Mouse (Mus musculus) erythroblast, adult 5-6 weeks (primary cell): Measurements from ENCODE around the gene Polr3e. TPM values are rescaled to one million over a fixed set of nuclear protein-coding genes. Genes with fewer than 3 reads are reported as not detected.

ENCODE experiments used
- ATAC-seq: replicated peaks from 2 replicates; pipeline ENCODE4 v1.8.0; 2016; ENCODE audit warnings: moderate number of reproducible peaks, mild to moderate bottlenecking, moderate TSS enrichment, inconsistent platforms; ENCODE audit not compliant: poor library complexity, low FRiP score, severe bottlenecking
- total RNA-seq, 2 experiments: library from RNA; stranded (forward) in 1 of 2; stranded (reverse) in 1 of 2; fragments of 150-400 nt in 1 of 2; fragments of 200-764, 138-1000 nt in 1 of 2; gene quantifications; 2 replicates each; pipeline versions ENCODE4 v1.2.3 to v1.2.4; 2015 to 2017; ENCODE audit warnings: low replicate concordance in 2 of 2

The Polr3e gene
- 3.1 and 3.3 TPM in 2 replicates for total RNA-seq (2015; ENCODE audit: low replicate concordance)
- total RNA-seq (2017; ENCODE audit: low replicate concordance), result 1.5 and 6.2 TPM in 2 replicates

DNA sequence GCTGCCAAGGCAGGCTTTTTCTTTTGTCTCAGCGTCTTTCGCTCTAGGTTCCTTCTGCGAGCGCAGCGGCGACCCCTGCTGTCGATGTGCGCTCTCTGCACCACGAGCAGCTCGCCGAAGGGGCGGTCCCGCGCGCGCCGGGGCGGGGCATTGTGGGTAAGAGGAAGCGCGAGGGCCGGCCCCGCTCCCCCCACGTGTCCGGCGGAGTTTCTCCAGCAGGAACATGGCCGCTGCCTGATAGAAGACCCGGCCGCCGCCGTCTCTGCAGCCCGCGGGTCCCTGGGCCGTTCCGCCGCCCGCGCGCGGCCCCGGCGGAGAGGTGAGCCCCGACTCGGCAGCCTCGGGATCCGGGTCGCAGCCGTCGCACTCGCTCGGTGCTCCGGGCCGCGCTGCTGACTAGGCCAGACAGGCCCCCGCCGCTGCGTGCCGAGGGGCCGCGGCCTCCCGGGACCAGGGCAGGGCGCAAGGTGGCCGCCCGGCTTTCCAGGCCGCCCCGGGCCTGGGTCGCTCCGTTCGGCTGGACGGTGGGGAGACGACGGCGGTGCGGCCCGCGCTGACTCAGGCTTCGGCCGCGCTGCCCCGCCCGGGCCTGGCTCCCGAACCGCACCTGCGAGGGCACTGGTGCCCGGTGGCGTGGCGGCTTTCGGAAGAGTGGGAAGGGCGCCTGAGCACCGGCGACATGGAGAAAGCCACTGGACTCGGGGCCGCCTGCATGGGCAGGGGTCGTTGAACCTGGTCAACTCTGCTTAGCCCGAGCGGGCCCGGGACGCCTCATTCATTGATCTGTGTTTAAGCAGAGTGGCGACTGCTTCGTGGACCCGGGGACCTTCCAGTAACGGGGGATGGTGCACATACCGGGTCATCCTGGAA, at the start of gene Polr3e:
Gene Polr3e, plus strand, starts transcription at position 153 of the 870 bp plus-strand sequence.
- peak; percentile 90 for ATAC-seq

DNA sequence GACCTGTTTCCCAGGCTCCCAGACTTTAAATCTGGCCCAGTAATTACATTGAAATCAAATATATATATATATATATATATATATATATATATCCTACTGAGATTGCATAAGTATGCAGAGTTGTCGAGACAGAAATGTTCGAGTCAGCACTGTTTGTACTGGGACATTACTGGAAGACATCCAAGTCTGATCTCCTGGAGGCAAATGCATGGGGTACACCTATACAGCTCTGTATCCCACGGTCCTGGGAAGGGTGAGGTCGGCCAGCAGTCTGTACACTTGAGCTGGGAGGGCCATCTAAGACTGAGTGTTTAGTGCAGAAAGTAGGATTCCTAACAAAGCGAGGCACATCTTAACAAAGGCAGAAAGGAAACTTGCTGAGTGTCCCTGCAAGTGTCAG, 47.7 kb upstream of the Polr3e start:
- ATAC-seq, result no peak

DNA sequence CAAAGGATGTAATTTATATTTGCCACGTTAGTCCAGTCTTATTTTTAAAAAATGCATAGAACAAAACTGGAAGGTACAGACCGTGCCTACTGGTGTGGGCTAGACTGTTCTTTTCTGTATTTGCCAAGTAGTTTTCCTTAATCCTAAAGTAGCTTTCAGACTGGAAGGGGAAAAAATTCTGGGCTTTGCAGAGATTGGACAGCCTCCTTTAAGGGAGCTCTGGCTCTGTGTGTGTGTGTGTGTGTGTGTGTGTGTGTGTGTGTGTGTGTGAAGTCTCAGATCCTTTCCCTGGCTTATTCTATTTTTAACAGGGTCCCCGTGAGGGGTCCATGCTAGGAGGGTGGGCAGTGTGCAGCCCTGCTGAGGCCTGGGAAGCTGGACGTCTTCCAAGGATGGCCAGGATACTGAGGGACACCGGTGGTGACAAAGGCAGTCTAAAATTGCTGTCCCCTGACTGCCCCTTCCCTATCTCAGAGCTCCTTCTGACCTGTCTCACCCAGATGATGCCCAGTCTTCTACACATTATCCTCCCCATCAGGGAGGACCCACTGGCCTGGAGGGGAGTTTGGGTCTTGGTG, 47.0 kb upstream of the Polr3e start:
- ATAC-seq, result no peak

GRCm38 (mm10) chr7:120873083-120873482, 44.5 kb upstream of the Polr3e start:
- ATAC-seq, result no peak

DNA sequence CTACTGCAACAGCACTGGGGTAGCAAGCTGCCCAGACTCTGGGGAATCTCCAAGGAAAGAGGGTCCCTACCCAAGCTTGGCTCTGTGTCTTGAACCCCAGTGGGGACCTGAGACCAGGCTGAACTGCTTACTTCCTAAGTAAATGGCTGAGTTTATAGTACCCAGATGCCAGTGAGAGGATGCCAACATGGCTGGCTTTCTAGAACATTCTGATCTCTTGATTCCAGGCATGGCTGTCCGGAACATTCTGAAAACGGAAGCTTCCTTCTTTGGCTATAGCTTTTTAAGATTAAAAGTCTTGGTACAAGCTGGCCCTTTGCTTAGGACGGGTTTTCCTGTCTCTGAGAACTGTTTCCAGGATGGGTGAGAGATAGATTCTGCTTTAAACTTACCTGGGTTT, 43.5 kb upstream of the Polr3e start:
- ATAC-seq, result no peak

- peak; percentile 82 for ATAC-seq
Observed at GRCm38 (mm10) chr7:120874764-120875539, 42.6 kb upstream of the Polr3e start.

DNA sequence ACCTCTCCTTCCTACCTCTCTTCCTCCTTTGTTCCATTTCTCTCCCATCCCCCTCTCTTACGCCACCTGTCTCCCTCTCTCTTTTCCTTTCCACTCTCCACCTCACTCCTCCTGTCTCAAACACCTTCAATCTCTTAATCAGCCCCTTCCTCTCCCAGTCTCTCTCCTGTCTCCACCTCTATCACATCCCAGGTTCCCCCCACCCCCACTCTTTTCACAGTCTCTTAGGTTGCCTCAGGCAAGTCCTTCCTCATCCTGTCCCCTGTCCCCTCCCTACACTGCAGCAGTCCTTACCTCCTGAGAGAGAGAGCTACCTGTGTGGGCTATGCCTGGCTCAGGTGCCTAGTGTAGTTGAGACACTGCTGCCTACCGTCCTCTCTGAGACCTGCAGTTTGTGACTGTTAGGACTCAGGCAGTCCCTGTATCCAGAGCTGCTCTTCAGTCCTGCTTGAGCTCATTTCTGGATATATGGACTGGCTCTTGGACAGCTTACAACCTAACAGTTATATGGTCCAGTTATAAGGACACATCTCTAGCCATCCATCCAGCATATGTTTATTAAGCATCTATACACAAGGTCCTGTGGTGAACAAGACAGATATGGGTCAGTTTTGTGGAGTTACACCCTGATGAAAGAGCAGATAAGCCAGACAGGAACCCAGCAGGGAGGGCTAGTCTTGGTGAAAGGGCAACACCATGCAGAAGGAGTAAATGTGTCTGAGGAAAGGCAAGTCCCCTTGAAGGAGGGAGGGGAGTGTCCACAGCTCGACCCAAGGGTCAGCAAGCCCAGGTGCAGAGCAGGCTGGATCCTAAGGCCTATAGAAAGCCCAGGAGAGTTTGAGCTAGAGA, 41.8 kb upstream of the Polr3e start:
- ATAC-seq, result peak; percentile 51

- no peak for ATAC-seq
Observed at GRCm38 (mm10) chr7:120878271-120878670, 39.3 kb upstream of the Polr3e start.

- ATAC-seq, result peak; percentile 55
Observed at GRCm38 (mm10) chr7:120879972-120880371, 37.6 kb upstream of the Polr3e start.

- ATAC-seq, result peak; percentile 48
Observed at GRCm38 (mm10) chr7:120880770-120881169, 36.8 kb upstream of the Polr3e start.

GRCm38 (mm10) chr7:120881451-120881850, 36.1 kb upstream of the Polr3e start:
- ATAC-seq, result no peak

DNA sequence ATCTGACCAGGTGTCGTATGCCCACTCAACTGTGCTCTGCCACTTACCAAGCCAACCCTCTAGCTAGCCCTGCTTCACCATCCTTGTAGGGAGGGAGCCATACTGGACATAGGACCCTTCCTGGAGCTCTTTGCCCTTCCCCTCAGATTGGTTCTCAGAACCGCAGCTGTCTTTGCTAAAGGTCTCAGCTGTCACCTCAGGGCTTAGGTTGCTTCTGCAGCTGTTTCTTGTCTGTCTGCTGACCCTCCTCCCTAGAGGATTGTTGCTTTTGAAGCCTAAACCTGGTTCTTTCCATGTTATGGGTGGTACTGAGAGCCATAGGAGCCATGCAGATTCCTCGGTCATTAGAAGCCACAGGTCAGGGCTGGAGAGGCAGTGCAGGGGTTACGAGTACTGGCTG, 34.9 kb upstream of the Polr3e start:
- ATAC-seq, result no peak

- ATAC-seq, result no peak
Observed at GRCm38 (mm10) chr7:120883523-120884290, 33.8 kb upstream of the Polr3e start.

GRCm38 (mm10) chr7:120884746-120885145, 32.8 kb upstream of the Polr3e start:
- ATAC-seq, result peak; percentile 31

GRCm38 (mm10) chr7:120893123-120893522, 24.4 kb upstream of the Polr3e start:
- peak; percentile 54; the same call in 1 of the 2 replicates for ATAC-seq

DNA sequence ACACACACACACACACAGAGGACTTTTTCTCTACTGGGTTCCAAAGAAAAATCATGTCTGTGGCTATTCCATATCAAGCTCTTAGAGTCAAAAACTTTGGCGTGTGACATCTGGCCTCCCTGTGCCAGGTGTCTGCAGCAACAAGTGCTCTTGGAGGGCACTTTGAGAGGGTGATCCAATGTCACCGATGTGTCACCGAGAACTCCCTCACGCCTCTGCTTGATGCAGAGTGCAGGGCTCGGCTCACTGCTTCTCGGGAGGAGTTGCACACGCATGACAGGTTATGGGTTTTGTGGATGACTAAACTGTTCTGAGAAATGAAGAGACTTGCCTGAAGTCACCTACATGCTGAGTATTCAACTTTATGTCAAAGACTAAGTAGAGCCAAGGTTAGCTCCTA, 20.5 kb upstream of the Polr3e start:
- no peak for ATAC-seq

- no peak for ATAC-seq
Observed at GRCm38 (mm10) chr7:120897711-120898335, 19.7 kb upstream of the Polr3e start.

DNA sequence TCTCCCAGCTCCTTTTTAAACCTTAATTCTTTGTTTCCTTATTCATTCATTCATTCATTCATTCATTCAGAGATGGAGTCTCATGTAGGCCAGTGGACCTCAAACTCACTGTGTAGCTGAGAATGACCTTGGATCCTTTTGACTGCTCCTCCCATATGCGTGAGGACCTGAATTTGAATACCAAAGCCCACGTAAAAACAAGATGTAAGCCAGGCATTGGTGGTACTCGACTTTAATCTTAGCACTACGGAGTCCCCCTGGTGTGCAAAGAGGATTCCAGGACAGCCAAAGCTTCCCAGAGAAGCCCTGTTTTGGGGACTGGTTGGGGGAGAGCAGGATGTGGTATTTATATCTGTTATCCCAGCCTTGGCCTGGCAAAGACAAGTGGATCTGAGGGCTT, 17.4 kb upstream of the Polr3e start:
- no peak for ATAC-seq
